In genomic region chr3:122200447-122200846, GRCm38 (mm10) we compare ENCODE assay signal across 18 mouse cellular contexts. TPM values are rescaled to one million over a fixed set of nuclear protein-coding genes. Genes with fewer than 3 reads are reported as not detected.
DNase-seq lines count a peak whose midpoint lies in the region; ATAC-seq lines count a peak whose summit lies in the region.
"Had no signal": no experiment of that assay in that cellular context is flagged by ENCODE, and none has a peak within 500 bp of the region (broad histone marks: within the 10 kb centered on the region; RNA-seq: fewer than 3 reads in every experiment).

No protein-coding gene starts in this region.

- no peaks in the 10 kb centered on the region for H3K9me3 ChIP-seq in midbrain, embryonic 11.5 days (ENCODE audit: control insufficient read depth, low read length)
- no peaks in the 10 kb centered on the region for H3K9me3 ChIP-seq in midbrain, embryonic 15.5 days
- no peaks in the 10 kb centered on the region for H3K9me3 ChIP-seq in limb, embryonic 10.5 days (replicated peaks)
- H3K9me3 ChIP-seq: heart, embryonic 15.5 days had no signal

- DNase-seq in frontal cortex, adult 2 months (ENCODE audit: extremely low spot score in 1 of 2, low spot score in 1 of 2): peak; percentile 3 to 12
- DNase-seq in frontal cortex, postnatal 36 days (ENCODE audit: low spot score in 2 of 2): no peak
- DNase-seq in layer of hippocampus, adult 8-10 months (ENCODE audit: low spot score in 2 of 2): peak; percentile 10 to 11
- no peak for DNase-seq in layer of hippocampus, postnatal 25 days (ENCODE audit: extremely low spot score in 1 of 2, low spot score in 1 of 2)
- peak; percentile 65 for DNase-seq in midbrain, embryonic 11.5 days (ENCODE audit: low spot score, missing footprints)
- no peak for DNase-seq in limb, embryonic 10.5 days (ENCODE audit: low spot score)
- DNase-seq in gastrocnemius, adult 8-10 months (ENCODE audit: low spot score in 2 of 2): no peak
- DNase-seq: adrenal gland, postnatal 14 days; cerebellum, adult 18-20 months; cerebellum, postnatal 36 days; liver; thymus, postnatal 25 days had no signal

- no peak overlapping the region for H3K27ac ChIP-seq in midbrain, embryonic 11.5 days (ENCODE audit: low read depth, low read length)
- no peak overlapping the region for H3K27ac ChIP-seq in midbrain, embryonic 15.5 days
- H3K27ac ChIP-seq in limb, embryonic 10.5 days: peak overlapping the region; percentile 20

- no peak overlapping the region for H3K9ac ChIP-seq in midbrain, embryonic 11.5 days (ENCODE audit: low read length)
- H3K9ac ChIP-seq in midbrain, embryonic 15.5 days: no peak overlapping the region
- H3K9ac ChIP-seq: heart, embryonic 15.5 days had no signal

- H3K36me3 ChIP-seq in midbrain, embryonic 11.5 days (ENCODE audit: control insufficient read depth, insufficient read depth, low read length): no peaks in the 10 kb centered on the region
- H3K36me3 ChIP-seq in midbrain, embryonic 15.5 days (replicated peaks): no peaks in the 10 kb centered on the region
- no peaks in the 10 kb centered on the region for H3K36me3 ChIP-seq in limb, embryonic 10.5 days
- H3K36me3 ChIP-seq: heart, embryonic 15.5 days had no signal

- H3K4me1 ChIP-seq in midbrain, embryonic 11.5 days (ENCODE audit: control insufficient read depth, insufficient read depth, low read length): peaks cover 11% of the 10 kb centered on the region
- H3K4me1 ChIP-seq in midbrain, embryonic 15.5 days: peaks cover 3% of the 10 kb centered on the region; the same call in 1 of the 2 replicates
- peaks cover 30% of the 10 kb centered on the region for H3K4me1 ChIP-seq in limb, embryonic 10.5 days

- H3K4me3 ChIP-seq in midbrain, embryonic 11.5 days (ENCODE audit: low read depth, low read length): no peak overlapping the region
- H3K4me3 ChIP-seq in midbrain, embryonic 15.5 days: no peak overlapping the region
- H3K4me3 ChIP-seq in limb, embryonic 10.5 days: no peak overlapping the region
- H3K4me3 ChIP-seq: heart, embryonic 15.5 days had no signal

- no peak for ATAC-seq in midbrain, embryonic 11.5 days (ENCODE audit: low FRiP score)
- ATAC-seq in midbrain, embryonic 15.5 days (replicated peaks): no peak
- ATAC-seq: activated CD4-positive, CD25-positive, alpha-beta regulatory T cell, adult 4 months; lung, postnatal 0 days; midbrain, embryonic 16.5 days; Patski had no signal

- H3K27me3 ChIP-seq in midbrain, embryonic 11.5 days (ENCODE audit: control insufficient read depth, insufficient read depth, low read length): no peaks in the 10 kb centered on the region
- H3K27me3 ChIP-seq in midbrain, embryonic 15.5 days (replicated peaks): no peaks in the 10 kb centered on the region
- no peaks in the 10 kb centered on the region for H3K27me3 ChIP-seq in limb, embryonic 10.5 days (ENCODE audit: low read depth, poor library complexity, severe bottlenecking)
- H3K27me3 ChIP-seq: heart, embryonic 15.5 days; Patski had no signal

- H3K4me2 ChIP-seq in midbrain, embryonic 11.5 days: no peak overlapping the region
- H3K4me2 ChIP-seq in midbrain, embryonic 15.5 days: no peak overlapping the region
- H3K4me2 ChIP-seq: heart, embryonic 15.5 days had no signal

- 80% methylated on average over 5 of the region's 5 CpGs for whole genome bisulfite sequencing in midbrain, embryonic 11.5 days
- WGBS in midbrain, embryonic 15.5 days: 64% methylated on average over 5 of the region's 5 CpGs
- WGBS in limb, embryonic 10.5 days: 45% methylated on average over 5 of the region's 5 CpGs

RNA-seq across cellular contexts. Expression of gene Gclm, which starts 44.9 kb away (rescaled TPM):
- polyA plus RNA-seq in frontal cortex, adult 2 months (2012; rRNA removed): 38.2 and 43.4 TPM in 2 replicates
- total RNA-seq in layer of hippocampus, adult 8-10 months (2022): 10 to 100 TPM; 80.5 to 97.3 (median 88.5) TPM
- total RNA-seq in layer of hippocampus, postnatal 25 days (2021): 10 to 100 TPM; 65.5 to 95.4 TPM
- 56.7 and 61.0 TPM in 2 replicates for polyA plus RNA-seq in midbrain, embryonic 11.5 days (2014; fragmentation: Nextera tagmentation; extraction: Ambion mirVana)
- 40.3 and 45.8 TPM in 2 replicates for polyA plus RNA-seq in midbrain, embryonic 15.5 days (2015; fragmentation: Nextera tagmentation; extraction: Ambion mirVana)
- polyA plus RNA-seq in limb, embryonic 10.5 days (2016; fragmentation: Nextera tagmentation; extraction: Ambion mirVana): 32.5 and 40.3 TPM in 2 replicates
- total RNA-seq in gastrocnemius, adult 8-10 months (2022): 10 to 100 TPM; 22.7 to 40.7 (median 35.6) TPM

Comparison
In these comparisons a context has a peak if more than half of its experiments do, and no peak if none do; other contexts are left out.
1. DNase-seq: peak in frontal cortex, adult 2 months (2 of 2), layer of hippocampus, adult 8-10 months (2 of 2) and midbrain, embryonic 11.5 days (single experiment); none in frontal cortex, postnatal 36 days (0 of 2), layer of hippocampus, postnatal 25 days (0 of 2), limb, embryonic 10.5 days (single experiment) and gastrocnemius, adult 8-10 months (0 of 2).